Mouse (Mus musculus): ENCODE measurements at regions not wholly inside any gene's neighbourhood (a gene's known extent, or its start where the extent isn't known, plus 50 kb on each side); places are given as distances from the start of the nearest gene placed in this dataset.

DNA sequence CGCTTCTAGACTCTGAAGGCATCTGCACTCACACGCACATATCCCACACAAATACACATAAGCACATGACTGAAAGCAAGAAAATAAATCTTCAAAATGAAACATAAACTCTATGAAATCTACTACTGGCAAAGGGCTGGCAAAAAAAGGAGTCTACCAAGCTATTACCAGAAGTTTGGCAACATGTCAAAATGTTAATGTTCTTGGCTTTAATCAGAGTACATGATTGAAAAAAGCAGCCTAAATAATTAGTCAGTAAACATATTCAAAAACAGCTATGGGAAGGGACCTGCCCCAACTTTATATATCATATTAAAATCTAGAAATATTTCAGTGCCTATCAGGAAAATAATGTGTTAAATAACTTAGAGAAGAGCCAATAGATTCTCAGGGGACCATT lies 405.8 kb downstream of the Basp1 start:
- WGBS, result 85% methylated on average over 2 of the region's 2 CpGs
- TF ChIP-seq CTCF (IDR thresholded peaks at IDR 0.05) (no peak), POLR2A (IDR thresholded peaks at IDR 0.05; ENCODE audit: insufficient read depth, low read depth, low read length) (no peak), EP300 (IDR thresholded peaks at IDR 0.05; ENCODE audit: insufficient read depth, low read depth, low read length) (no peak)
- Histone ChIP-seq H3K27ac (no peak overlapping the region), H3K36me3 (ENCODE audit: control insufficient read depth, insufficient read depth, low read length) (no peaks in the 10 kb centered on the region), H3K79me2 (replicated peaks; ENCODE audit: control insufficient read depth, insufficient read depth, low read length) (no peaks in the 10 kb centered on the region), H3K4me3 (no peak overlapping the region), H3K4me1 (ENCODE audit: control insufficient read depth, insufficient read depth, low read length) (no peaks in the 10 kb centered on the region), H3K27me3 (ENCODE audit: control insufficient read depth, insufficient read depth, low read length) (no peaks in the 10 kb centered on the region), H3K9ac (ENCODE audit: low read depth, low read length) (no peak overlapping the region)
- intact Hi-C loops (cut with DNase I), result no loop called here
- no peak for DNase-seq

- H3K27me3 ChIP-seq (ENCODE audit: control insufficient read depth, insufficient read depth, low read length), result no peaks in the 10 kb centered on the region
- no peaks in the 10 kb centered on the region for H3K79me2 ChIP-seq (replicated peaks; ENCODE audit: control insufficient read depth, insufficient read depth, low read length)
- no peak overlapping the region for H3K9ac ChIP-seq (ENCODE audit: low read depth, low read length)
- WGBS, result 72% methylated on average over 3 of the region's 3 CpGs
- H3K4me1 ChIP-seq (ENCODE audit: control insufficient read depth, insufficient read depth, low read length), result no peaks in the 10 kb centered on the region
- no peak for TF ChIP-seq POLR2A (IDR thresholded peaks at IDR 0.05; ENCODE audit: insufficient read depth, low read depth, low read length)
- TF ChIP-seq CTCF (IDR thresholded peaks at IDR 0.05), result no peak
- no peak for TF ChIP-seq EP300 (IDR thresholded peaks at IDR 0.05; ENCODE audit: insufficient read depth, low read depth, low read length)
- no peak overlapping the region for H3K27ac ChIP-seq
- no peak for DNase-seq
- H3K4me3 ChIP-seq, result no peak overlapping the region
- intact Hi-C loops (cut with DNase I), result no loop called here
- no peaks in the 10 kb centered on the region for H3K36me3 ChIP-seq (ENCODE audit: control insufficient read depth, insufficient read depth, low read length)
These were observed 413.4 kb downstream of the Basp1 start for GRCm38 (mm10) chr15:25000171-25000570.

DNA sequence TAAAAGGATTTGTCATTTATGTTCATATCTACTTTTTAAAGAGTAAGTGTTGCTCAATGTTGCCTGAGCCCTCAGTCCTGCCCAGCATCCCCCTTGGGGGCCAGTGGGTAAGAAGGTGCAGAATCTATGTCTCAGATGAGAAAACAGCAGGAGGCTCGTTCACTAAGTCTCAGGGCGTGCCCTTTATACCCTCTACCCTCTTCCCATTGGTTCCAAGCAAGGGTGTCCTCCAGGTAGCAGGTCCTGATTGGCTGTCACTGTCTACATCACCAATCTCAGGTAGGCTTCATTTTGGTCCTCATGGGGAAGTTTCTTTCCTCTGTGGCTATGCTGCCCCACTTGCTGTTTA lies 420.3 kb downstream of the Basp1 start:
- 65% methylated on average over 2 of the region's 2 CpGs for WGBS
- Histone ChIP-seq H3K27me3 (ENCODE audit: control insufficient read depth, insufficient read depth, low read length) (no peaks in the 10 kb centered on the region), H3K27ac (no peak overlapping the region), H3K4me3 (no peak overlapping the region), H3K36me3 (ENCODE audit: control insufficient read depth, insufficient read depth, low read length) (no peaks in the 10 kb centered on the region), H3K4me1 (ENCODE audit: control insufficient read depth, insufficient read depth, low read length) (no peaks in the 10 kb centered on the region), H3K79me2 (replicated peaks; ENCODE audit: control insufficient read depth, insufficient read depth, low read length) (no peaks in the 10 kb centered on the region), H3K9ac (ENCODE audit: low read depth, low read length) (no peak overlapping the region)
- intact Hi-C loops (cut with DNase I), result no loop called here
- TF ChIP-seq CTCF (IDR thresholded peaks at IDR 0.05) (no peak), POLR2A (IDR thresholded peaks at IDR 0.05; ENCODE audit: insufficient read depth, low read depth, low read length) (no peak), EP300 (IDR thresholded peaks at IDR 0.05; ENCODE audit: insufficient read depth, low read depth, low read length) (no peak)
- DNase-seq, result no peak

DNA sequence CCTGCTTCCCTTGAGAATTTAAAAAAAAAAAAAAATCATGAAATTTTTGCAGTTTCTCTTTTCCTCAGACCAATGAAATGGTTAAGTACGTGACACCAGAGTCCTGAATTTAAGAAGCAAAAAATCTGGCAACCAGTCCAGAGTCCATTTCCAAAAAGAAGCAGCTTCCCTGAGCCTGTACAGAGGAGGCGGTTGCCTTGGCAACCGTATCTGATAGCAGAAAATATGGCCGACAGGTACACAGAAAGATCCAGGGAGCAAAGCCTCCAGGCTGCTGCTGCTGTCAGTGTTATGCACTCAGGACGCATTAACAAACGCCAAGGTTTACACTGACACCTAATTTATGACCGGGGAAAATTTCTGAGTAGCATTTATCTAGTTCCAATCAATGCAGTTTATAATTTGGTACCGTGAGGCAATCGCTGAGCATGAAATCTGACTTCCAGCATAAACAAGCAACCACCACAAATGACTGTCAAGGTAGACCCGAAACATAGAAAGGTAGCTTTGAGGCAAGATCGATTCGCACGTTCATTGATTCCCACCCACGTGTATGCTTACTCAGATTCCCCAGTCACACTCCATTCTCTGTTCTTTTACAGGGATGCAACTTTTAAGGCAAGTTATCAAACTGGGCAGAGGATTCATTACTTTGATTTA lies 420.8 kb downstream of the Basp1 start:
- WGBS, result 86% methylated on average over 14 of the region's 14 CpGs
- DNase-seq, result no peak

GRCm38 (mm10) chr15:24990082-24990786 lies 423.3 kb downstream of the Basp1 start:
- Histone ChIP-seq H3K9ac (ENCODE audit: low read depth, low read length) (no peak overlapping the region), H3K27me3 (ENCODE audit: control insufficient read depth, insufficient read depth, low read length) (no peaks in the 10 kb centered on the region), H3K4me3 (no peak overlapping the region), H3K4me1 (ENCODE audit: control insufficient read depth, insufficient read depth, low read length) (no peaks in the 10 kb centered on the region), H3K36me3 (ENCODE audit: control insufficient read depth, insufficient read depth, low read length) (no peaks in the 10 kb centered on the region), H3K27ac (no peak overlapping the region), H3K79me2 (replicated peaks; ENCODE audit: control insufficient read depth, insufficient read depth, low read length) (no peaks in the 10 kb centered on the region)
- TF ChIP-seq POLR2A (IDR thresholded peaks at IDR 0.05; ENCODE audit: insufficient read depth, low read depth, low read length), result no peak
- DNase-seq, result no peak
- WGBS, result 46% methylated on average over 5 of the region's 5 CpGs
- intact Hi-C loops (cut with DNase I), result no loop called here

More for the DNA sequence above, 420.8 kb downstream of the Basp1 start:
- H3K9ac ChIP-seq (ENCODE audit: low read depth, low read length), result no peak overlapping the region
- H3K4me1 ChIP-seq (ENCODE audit: control insufficient read depth, insufficient read depth, low read length), result no peaks in the 10 kb centered on the region
- H3K27me3 ChIP-seq (ENCODE audit: control insufficient read depth, insufficient read depth, low read length), result no peaks in the 10 kb centered on the region
- H3K79me2 ChIP-seq (replicated peaks; ENCODE audit: control insufficient read depth, insufficient read depth, low read length), result no peaks in the 10 kb centered on the region
- TF ChIP-seq POLR2A (IDR thresholded peaks at IDR 0.05; ENCODE audit: insufficient read depth, low read depth, low read length) (no peak), EP300 (IDR thresholded peaks at IDR 0.05; ENCODE audit: insufficient read depth, low read depth, low read length) (no peak), CTCF (IDR thresholded peaks at IDR 0.05) (no peak)
- intact Hi-C loops (cut with DNase I), result no loop called here
- no peak overlapping the region for H3K27ac ChIP-seq
- no peaks in the 10 kb centered on the region for H3K36me3 ChIP-seq (ENCODE audit: control insufficient read depth, insufficient read depth, low read length)
- no peak overlapping the region for H3K4me3 ChIP-seq

- H3K4me1 ChIP-seq (ENCODE audit: control insufficient read depth, insufficient read depth, low read length), result no peaks in the 10 kb centered on the region
- no peak for TF ChIP-seq EP300 (IDR thresholded peaks at IDR 0.05; ENCODE audit: insufficient read depth, low read depth, low read length)
- no peak for TF ChIP-seq CTCF (IDR thresholded peaks at IDR 0.05)
- no peak for TF ChIP-seq POLR2A (IDR thresholded peaks at IDR 0.05; ENCODE audit: insufficient read depth, low read depth, low read length)
- no peaks in the 10 kb centered on the region for H3K79me2 ChIP-seq (replicated peaks; ENCODE audit: control insufficient read depth, insufficient read depth, low read length)
- H3K9ac ChIP-seq (ENCODE audit: low read depth, low read length), result no peak overlapping the region
- no peaks in the 10 kb centered on the region for H3K36me3 ChIP-seq (ENCODE audit: control insufficient read depth, insufficient read depth, low read length)
- no peak for DNase-seq
- no peaks in the 10 kb centered on the region for H3K27me3 ChIP-seq (ENCODE audit: control insufficient read depth, insufficient read depth, low read length)
- no peak overlapping the region for H3K27ac ChIP-seq
- intact Hi-C loops (cut with DNase I), result no loop called here
- H3K4me3 ChIP-seq, result no peak overlapping the region
- 62% methylated on average over 4 of the region's 4 CpGs for WGBS
These were observed 432.7 kb downstream of the Basp1 start for GRCm38 (mm10) chr15:24980841-24981240.
